Mouse (Mus musculus): ENCODE data around the gene Ncbp1. TPM values are rescaled to one million over a fixed set of nuclear protein-coding genes. Genes with fewer than 3 reads are reported as not detected.

Gene Ncbp1
- 30.3 and 37.3 TPM in 2 replicates for total RNA-seq (2023)

GRCm38 (mm10) chr4:46138287-46139222 is at the start of gene Ncbp1, which contains the start of gene Tstd2:
Gene Ncbp1, plus strand, starts transcription at chr4:46138613.
Gene Tstd2, minus strand, starts transcription at chr4:46138694.

GRCm38 (mm10) chr4:46195781-46196487 is 57.5 kb downstream of the Ncbp1 start, which contains the start of gene Xpa:
Gene Xpa, minus strand, starts transcription at chr4:46196311.

Other genes starting within 250 kb of the Ncbp1 start
- 1.7 and 2.2 TPM in 2 replicates for gene Ccdc180, start 248.3 kb upstream of the Ncbp1 start, total RNA-seq (2023)
- gene Tdrd7, start 173.3 kb upstream of the Ncbp1 start, total RNA-seq (2023), result 32.7 and 37.0 TPM in 2 replicates
- 0.93 and 1.7 TPM in 2 replicates for gene Tmod1, start 99.7 kb upstream of the Ncbp1 start, total RNA-seq (2023)
- 23.7 and 33.0 TPM in 2 replicates for gene Tstd2, start 81 bp downstream of the Ncbp1 start, total RNA-seq (2023)
- gene Xpa, start 57.7 kb downstream of the Ncbp1 start, total RNA-seq (2023), result 14.0 and 15.9 TPM in 2 replicates
- 0.14 TPM in 1 of 2 replicates, not detected in the other for gene Foxe1, start 205.0 kb downstream of the Ncbp1 start, total RNA-seq (2023)